Mouse (Mus musculus): Measurements from ENCODE around the gene Olfr320. TPM values are rescaled to one million over a fixed set of nuclear protein-coding genes. Genes with fewer than 3 reads are reported as not detected.

Gene Olfr320
- not detected in 2 replicates for polyA plus RNA-seq (2016; fragmentation: Nextera tagmentation; extraction: Ambion mirVana)

DNA sequence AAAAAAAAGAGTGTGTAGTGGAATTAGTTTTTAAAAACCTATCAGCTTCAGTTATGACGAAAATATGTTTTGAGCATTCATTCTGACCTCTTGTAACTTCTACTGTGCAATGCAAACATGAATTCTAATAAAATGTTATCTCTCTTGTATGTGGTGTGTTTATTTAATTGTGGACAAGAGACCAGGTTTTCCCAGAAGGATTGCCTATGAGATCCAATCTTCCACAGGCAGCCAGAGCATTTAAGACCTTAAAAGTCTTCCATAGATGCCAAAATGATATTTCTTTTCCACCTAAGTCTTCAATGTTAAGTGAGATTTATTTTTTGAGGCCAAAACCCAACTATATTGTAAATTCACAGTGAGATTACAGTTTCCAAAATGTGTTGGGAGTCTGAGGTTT, at the start of gene Olfr320:
Gene Olfr320, plus strand, starts transcription at position 301 of the 400 bp plus-strand sequence.
- Histone ChIP-seq H3K4me3 (no peak within 1 kb of the TSS), H3K27ac (no peak within 1 kb of the TSS), H3K4me1 (no peaks in the 10 kb centered on the region), H3K36me3 (replicated peaks) (no peaks in the 10 kb centered on the region), H3K27me3 (ENCODE audit: poor library complexity, severe bottlenecking) (no peaks in the 10 kb centered on the region), H3K9me3 (no peaks in the 10 kb centered on the region)
- no peak for DNase-seq (ENCODE audit: extremely low spot score, low spot score)
- 86% methylated on average over 1 of the region's 1 CpGs for WGBS

DNA sequence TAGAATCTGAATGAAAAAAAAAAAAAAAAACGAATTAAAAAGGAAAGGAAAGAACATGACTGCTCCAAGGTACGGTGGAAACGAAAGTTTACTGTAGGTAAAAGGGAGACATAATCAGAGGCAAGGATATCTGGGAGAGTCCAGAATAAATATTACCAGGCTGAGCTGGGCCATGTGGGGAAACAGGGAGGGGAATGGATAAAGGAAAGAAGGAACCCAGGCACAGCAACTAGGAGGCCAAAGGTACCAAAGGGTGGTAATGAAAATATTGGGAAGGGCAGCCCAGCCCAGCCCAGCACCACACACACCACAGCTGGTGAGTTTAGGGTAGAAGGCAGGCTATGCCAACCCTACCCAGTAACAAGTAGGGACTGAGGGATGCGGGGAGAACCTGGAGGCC, 46.0 kb upstream of the Olfr320 start:
- Histone ChIP-seq H3K9me3 (no peaks in the 10 kb centered on the region), H3K4me1 (peaks cover 3% of the 10 kb centered on the region; the same call in 1 of the 2 replicates), H3K4me3 (no peak overlapping the region), H3K36me3 (replicated peaks) (no peaks in the 10 kb centered on the region), H3K27ac (no peak overlapping the region), H3K27me3 (ENCODE audit: poor library complexity, severe bottlenecking) (peaks cover 17% of the 10 kb centered on the region)
- no peak for DNase-seq (ENCODE audit: extremely low spot score, low spot score)
- WGBS = 74% methylated on average over 4 of the region's 4 CpGs

DNA sequence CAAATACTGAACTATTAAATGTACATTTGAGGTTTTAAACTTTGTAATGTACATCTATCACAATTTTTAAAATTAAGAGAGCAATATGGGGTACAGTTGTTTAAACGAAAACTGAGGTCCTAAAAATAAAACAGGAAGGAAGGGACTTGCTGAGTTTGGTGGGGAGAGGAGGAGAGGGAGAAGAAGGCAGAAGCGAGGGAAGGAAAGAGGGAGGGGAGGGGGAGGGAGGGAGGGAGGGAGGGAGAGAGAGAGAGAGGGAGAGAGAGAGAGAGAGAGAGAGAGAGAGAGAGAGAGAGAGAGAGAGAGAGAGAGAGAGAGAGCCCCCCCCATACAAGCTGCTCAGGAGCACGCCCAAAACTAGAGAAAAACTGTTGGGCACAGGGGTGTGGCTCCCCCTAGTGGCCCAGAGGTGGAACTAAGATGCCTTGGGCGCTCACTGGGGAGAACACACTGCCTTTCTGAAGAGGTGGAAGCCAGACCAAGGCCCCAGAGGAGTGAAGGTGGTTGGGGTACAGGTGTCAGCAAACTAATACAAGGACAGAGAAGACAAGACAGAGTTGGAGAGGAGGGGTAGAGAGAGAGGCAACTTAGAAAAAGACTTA, 44.4 kb upstream of the Olfr320 start:
- H3K4me3 ChIP-seq = no peak overlapping the region
- H3K27ac ChIP-seq = no peak overlapping the region
- H3K27me3 ChIP-seq (ENCODE audit: poor library complexity, severe bottlenecking) = peaks cover 33% of the 10 kb centered on the region
- peaks cover 14% of the 10 kb centered on the region for H3K4me1 ChIP-seq
- no peaks in the 10 kb centered on the region for H3K9me3 ChIP-seq
- no peaks in the 10 kb centered on the region for H3K36me3 ChIP-seq (replicated peaks)
- WGBS = 25% methylated on average over 3 of the region's 4 CpGs
- DNase-seq (ENCODE audit: extremely low spot score, low spot score) = peak; percentile 48

DNA sequence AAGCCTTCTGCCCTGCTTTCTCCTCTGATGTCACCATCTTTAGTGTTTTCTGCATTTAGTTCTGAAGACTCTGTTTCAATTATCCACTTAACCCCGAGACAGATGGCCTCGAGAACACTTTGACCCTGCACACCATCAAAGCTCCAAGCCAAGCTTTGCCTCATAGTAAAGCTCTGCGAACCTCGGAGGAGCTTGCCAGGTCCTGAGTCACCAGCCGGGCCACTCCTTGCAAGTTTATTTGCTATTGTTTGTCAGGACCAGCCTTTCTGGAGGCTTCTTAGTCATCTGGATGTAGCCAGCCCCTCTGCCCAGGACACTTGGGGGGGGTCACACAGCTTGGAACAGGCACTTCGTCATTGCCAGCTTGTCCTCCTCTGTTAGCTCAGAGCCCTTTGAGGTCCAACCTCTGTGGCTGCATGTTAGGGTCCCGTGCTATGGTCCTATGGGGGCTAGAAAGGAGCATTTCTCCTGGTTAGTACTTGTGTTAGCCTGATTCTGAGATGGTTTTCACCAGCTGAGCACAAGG, 42.7 kb upstream of the Olfr320 start:
- no peak overlapping the region for H3K4me3 ChIP-seq
- H3K27me3 ChIP-seq (ENCODE audit: poor library complexity, severe bottlenecking) = peaks cover 41% of the 10 kb centered on the region
- no peaks in the 10 kb centered on the region for H3K9me3 ChIP-seq
- H3K4me1 ChIP-seq = peaks cover 14% of the 10 kb centered on the region
- no peaks in the 10 kb centered on the region for H3K36me3 ChIP-seq (replicated peaks)
- H3K27ac ChIP-seq = no peak overlapping the region
- DNase-seq (ENCODE audit: extremely low spot score, low spot score) = no peak
- WGBS = 61% methylated on average over 7 of the region's 7 CpGs

DNA sequence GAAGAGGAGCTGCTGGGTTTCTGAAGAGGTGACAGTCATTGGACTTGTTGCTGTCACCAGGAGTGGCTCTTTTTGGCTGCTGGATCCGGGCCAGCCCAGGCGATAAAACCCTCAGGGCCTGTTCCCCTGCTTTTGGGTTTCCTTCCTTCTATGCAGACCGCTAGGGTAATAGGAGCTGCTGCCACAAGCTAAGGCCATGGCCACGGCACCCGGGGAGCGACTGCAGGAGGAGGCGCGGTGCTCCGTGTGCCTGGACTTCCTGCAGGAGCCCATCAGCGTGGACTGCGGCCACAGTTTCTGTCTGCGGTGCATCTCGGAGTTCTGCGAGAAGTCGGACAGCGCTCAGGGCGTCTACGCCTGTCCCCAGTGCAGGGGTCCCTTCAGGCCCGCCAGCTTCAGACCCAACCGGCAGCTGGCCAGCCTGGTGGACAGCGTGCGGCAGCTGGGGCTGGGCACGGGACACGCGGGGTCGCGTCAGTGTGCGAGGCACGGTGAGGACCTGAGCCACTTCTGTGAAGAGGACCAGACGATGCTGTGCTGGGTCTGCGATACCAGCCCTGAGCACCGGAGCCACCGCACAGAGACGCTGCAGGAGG, 40.5 kb upstream of the Olfr320 start, which contains the start of gene Trim58:
Gene Trim58, plus strand, starts transcription at position 194 of the 596 bp plus-strand sequence.
- no peaks in the 10 kb centered on the region for H3K36me3 ChIP-seq (replicated peaks)
- H3K27me3 ChIP-seq (ENCODE audit: poor library complexity, severe bottlenecking) = peaks cover 41% of the 10 kb centered on the region
- H3K4me3 ChIP-seq = peak within 1 kb of the TSS; percentile 59
- H3K27ac ChIP-seq = peak within 1 kb of the TSS; percentile 79
- 5% methylated on average over 34 of the region's 34 CpGs for WGBS
- peak; percentile 28 for DNase-seq (ENCODE audit: extremely low spot score, low spot score)
- H3K4me1 ChIP-seq = peaks cover 14% of the 10 kb centered on the region
- H3K9me3 ChIP-seq = no peaks in the 10 kb centered on the region

DNA sequence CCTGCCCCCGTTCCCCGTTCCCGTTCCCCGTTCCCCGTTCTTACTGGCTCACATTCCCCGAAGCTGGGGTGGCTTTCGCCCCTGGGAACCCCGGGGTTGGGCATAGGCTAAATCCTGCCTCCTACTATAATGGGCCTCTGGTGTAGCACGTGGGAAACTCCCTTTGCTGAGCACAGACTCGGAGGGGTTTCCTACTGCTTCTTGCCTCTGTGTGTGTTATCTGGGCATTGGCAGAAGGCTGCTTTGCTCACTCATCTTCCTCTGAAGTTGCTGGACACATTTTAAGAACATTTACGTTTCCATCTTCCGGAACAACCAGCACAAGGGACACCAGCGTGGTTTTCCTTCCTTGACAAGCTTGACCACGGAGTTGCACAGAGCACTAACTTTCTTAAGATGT, 39.8 kb upstream of the Olfr320 start:
- peak overlapping the region; percentile 79 for H3K27ac ChIP-seq
- H3K4me3 ChIP-seq = peak overlapping the region; percentile 59
- H3K27me3 ChIP-seq (ENCODE audit: poor library complexity, severe bottlenecking) = peaks cover 41% of the 10 kb centered on the region
- H3K9me3 ChIP-seq = no peaks in the 10 kb centered on the region
- no peak for DNase-seq (ENCODE audit: extremely low spot score, low spot score)
- H3K4me1 ChIP-seq = peaks cover 14% of the 10 kb centered on the region
- H3K36me3 ChIP-seq (replicated peaks) = no peaks in the 10 kb centered on the region
- 28% methylated on average over 14 of the region's 14 CpGs for WGBS

DNA sequence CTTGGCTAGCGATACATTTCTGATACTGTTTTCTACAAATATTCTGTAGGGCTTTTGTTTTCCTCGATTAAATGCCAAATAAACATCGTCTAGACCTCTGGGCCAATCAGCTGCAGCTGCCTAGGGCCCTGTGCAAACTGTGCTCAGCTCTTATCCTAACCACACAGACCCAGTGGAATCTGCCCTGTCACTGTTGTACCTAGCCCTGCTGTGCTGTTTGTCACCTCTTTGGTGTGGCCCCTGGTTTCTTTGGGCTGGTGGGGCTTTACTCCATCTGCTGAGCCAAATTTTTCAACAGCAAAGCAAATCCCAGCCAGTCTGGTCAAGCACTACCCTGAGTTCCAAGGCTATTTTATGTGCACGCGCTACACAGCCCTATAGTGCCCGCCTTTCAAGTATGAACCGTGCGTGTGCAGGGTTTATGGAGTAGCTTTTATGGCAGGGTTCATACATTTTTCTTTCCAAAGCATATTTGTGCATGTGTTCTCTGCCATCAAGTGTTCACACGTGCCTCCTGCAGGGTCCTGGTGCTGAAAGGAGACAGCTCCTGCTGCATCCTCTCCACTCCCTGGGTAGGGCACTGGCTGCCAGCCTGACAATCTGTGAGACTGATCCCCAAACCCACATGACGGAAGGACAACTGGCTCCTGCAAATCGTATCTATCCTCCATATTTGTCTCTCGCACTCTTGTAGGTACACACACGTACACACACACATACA, 39.1 kb upstream of the Olfr320 start:
- DNase-seq (ENCODE audit: extremely low spot score, low spot score) = no peak
- Histone ChIP-seq H3K36me3 (replicated peaks) (no peaks in the 10 kb centered on the region), H3K9me3 (no peaks in the 10 kb centered on the region), H3K4me3 (no peak overlapping the region), H3K27ac (no peak overlapping the region), H3K27me3 (ENCODE audit: poor library complexity, severe bottlenecking) (peaks cover 41% of the 10 kb centered on the region), H3K4me1 (peaks cover 14% of the 10 kb centered on the region)
- 87% methylated on average over 13 of the region's 13 CpGs for WGBS

DNA sequence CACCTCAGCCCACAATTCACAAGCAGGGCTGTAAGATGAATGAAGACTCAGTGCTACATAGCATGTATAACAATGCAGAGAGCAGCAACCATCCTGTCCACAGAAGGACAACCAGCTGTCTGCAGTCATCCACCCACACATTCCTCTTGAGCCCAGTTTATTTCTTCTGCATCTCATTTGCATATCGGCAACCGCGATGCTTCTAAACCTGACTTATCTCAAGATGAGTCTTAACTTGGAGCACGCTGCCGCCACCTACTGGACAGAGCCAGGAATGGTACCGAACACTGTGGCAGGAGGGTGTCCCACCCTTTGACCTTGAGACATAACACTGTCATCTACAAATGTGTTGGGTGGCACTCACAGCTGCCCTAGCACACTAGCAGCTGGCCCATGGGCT, 37.5 kb upstream of the Olfr320 start:
- 44% methylated on average over 6 of the region's 6 CpGs for WGBS
- DNase-seq (ENCODE audit: extremely low spot score, low spot score) = peak; percentile 39
- peaks cover 12% of the 10 kb centered on the region for H3K4me1 ChIP-seq
- no peaks in the 10 kb centered on the region for H3K36me3 ChIP-seq (replicated peaks)
- H3K27me3 ChIP-seq (ENCODE audit: poor library complexity, severe bottlenecking) = peaks cover 37% of the 10 kb centered on the region
- H3K27ac ChIP-seq = no peak overlapping the region
- no peaks in the 10 kb centered on the region for H3K9me3 ChIP-seq
- H3K4me3 ChIP-seq = no peak overlapping the region

DNA sequence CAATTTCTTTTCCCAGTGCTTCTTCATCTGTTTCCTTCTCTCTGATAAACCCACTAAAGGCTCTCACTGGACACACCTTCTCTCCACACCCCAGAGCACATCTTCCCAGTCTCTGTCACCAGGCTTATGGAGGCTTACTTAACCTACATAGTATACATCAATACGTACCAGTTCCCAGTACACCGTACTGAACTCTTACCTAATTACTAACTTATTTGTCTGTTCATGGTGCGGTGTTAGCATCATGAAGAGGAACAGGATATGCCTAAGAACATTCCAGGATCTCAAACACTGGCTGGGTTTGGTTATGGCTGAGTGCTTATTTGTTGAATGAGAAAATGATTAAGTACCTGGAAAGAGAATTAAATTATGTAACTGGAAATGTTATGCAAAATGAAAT, 25.7 kb upstream of the Olfr320 start:
- Histone ChIP-seq H3K4me3 (no peak overlapping the region), H3K27me3 (ENCODE audit: poor library complexity, severe bottlenecking) (no peaks in the 10 kb centered on the region), H3K4me1 (peaks cover 6% of the 10 kb centered on the region; the same call in 1 of the 2 replicates), H3K9me3 (no peaks in the 10 kb centered on the region), H3K36me3 (replicated peaks) (no peaks in the 10 kb centered on the region), H3K27ac (no peak overlapping the region)
- WGBS = 91% methylated on average over 3 of the region's 3 CpGs
- no peak for DNase-seq (ENCODE audit: extremely low spot score, low spot score)

DNA sequence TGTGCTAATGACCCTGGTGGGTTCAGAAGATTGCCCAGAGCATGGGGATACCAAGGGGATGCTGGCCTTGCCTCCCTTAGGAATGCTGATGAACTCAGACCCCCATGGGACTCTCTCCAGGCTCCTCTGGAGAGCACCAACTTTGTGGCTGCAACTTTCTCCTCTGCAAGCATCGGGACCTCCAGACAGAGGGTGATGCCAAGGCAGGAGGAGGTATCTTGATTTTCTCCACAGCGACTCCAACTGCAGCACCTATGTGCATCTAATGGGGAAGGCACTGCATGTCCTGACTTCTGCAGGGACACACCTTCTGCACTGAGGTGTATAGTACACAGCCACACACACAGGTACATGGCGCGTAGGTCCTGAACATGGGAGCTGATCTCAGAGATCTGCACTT, 22.3 kb upstream of the Olfr320 start, which contains the start of gene Olfr322:
Gene Olfr322, plus strand, starts transcription at position 187 of the 400 bp plus-strand sequence.
- no peaks in the 10 kb centered on the region for H3K36me3 ChIP-seq (replicated peaks)
- whole genome bisulfite sequencing = 88% methylated on average over 4 of the region's 4 CpGs

DNA sequence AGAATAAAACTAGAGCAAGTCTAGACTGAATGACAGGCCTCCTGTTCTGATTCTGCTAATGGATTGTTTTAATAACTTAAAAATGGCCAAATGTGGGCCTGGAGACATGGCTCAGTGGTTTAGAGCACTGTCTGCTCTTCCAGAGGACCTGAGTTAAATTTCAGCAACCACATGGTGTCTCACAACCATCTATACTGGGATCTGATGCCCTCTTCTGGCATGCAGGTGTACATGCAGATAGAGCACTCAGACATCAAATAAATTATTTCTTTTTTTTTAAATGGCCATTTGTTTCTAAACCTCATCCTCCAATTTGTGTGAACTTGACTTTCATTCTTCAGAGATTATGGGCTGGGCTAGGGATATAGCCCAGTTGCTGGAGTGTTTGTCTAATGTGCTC, 11.6 kb upstream of the Olfr320 start:
- no peaks in the 10 kb centered on the region for H3K27me3 ChIP-seq (ENCODE audit: poor library complexity, severe bottlenecking)
- no peak overlapping the region for H3K27ac ChIP-seq
- no peaks in the 10 kb centered on the region for H3K9me3 ChIP-seq
- no peaks in the 10 kb centered on the region for H3K4me1 ChIP-seq
- no peak overlapping the region for H3K4me3 ChIP-seq
- DNase-seq (ENCODE audit: extremely low spot score, low spot score) = no peak
- no peaks in the 10 kb centered on the region for H3K36me3 ChIP-seq (replicated peaks)

More for the DNA sequence above, 22.3 kb upstream of the Olfr320 start, which contains the start of gene Olfr322:
- DNase-seq (ENCODE audit: extremely low spot score, low spot score) = no peak
- Histone ChIP-seq H3K27me3 (ENCODE audit: poor library complexity, severe bottlenecking) (no peaks in the 10 kb centered on the region), H3K4me3 (no peak within 1 kb of the TSS), H3K4me1 (peaks cover 6% of the 10 kb centered on the region; the same call in 1 of the 2 replicates), H3K9me3 (no peaks in the 10 kb centered on the region), H3K27ac (no peak within 1 kb of the TSS)

DNA sequence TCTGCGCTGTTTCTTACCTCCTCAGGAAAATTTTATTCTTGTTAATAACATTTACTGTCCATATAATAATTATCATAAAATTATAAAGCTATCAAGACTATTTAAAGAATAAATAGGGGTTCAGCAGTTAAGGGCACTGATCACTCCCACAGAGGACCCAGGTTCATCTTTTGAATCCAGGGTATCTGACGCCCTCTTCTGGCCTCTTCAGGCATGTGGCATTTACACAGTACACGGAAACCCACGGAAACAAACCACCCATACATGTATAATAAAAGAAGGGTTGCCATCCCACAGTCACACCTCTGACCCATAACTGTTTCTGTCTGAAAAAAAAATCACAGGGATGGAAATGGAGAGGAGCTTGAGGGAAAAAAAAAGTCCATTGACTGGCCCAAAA, 9.1 kb upstream of the Olfr320 start:
- H3K4me1 ChIP-seq = no peaks in the 10 kb centered on the region
- no peaks in the 10 kb centered on the region for H3K9me3 ChIP-seq
- no peak overlapping the region for H3K4me3 ChIP-seq
- no peaks in the 10 kb centered on the region for H3K36me3 ChIP-seq (replicated peaks)
- DNase-seq (ENCODE audit: extremely low spot score, low spot score) = no peak
- H3K27me3 ChIP-seq (ENCODE audit: poor library complexity, severe bottlenecking) = no peaks in the 10 kb centered on the region
- WGBS = 52% methylated on average over 4 of the region's 4 CpGs
- no peak overlapping the region for H3K27ac ChIP-seq

DNA sequence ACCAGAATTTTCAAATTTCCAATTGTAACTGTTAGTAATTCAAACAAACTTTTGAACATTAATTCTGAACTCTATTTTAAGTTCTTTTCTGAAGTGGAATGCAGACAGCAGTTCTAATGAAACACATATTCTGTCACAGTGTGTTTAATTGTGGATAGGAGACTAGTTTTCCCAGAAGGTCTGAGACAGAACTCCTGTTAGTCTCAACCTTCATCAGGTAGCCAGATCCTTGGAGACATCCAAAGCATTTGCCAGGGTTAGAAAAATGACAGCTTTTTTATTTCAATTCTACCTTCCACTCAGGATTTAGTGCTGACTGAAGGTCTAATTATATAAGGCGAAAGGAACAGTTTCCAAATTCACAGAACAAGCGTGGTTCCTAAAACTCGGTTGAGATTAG, 18.0 kb downstream of the Olfr320 start, which contains the start of gene Olfr319:
Gene Olfr319, plus strand, starts transcription at position 301 of the 400 bp plus-strand sequence.
- Histone ChIP-seq H3K36me3 (replicated peaks) (no peaks in the 10 kb centered on the region), H3K27me3 (ENCODE audit: poor library complexity, severe bottlenecking) (no peaks in the 10 kb centered on the region), H3K4me1 (no peaks in the 10 kb centered on the region), H3K27ac (no peak within 1 kb of the TSS), H3K4me3 (no peak within 1 kb of the TSS), H3K9me3 (peaks cover 20% of the 10 kb centered on the region)
- no peak for DNase-seq (ENCODE audit: extremely low spot score, low spot score)
- 89% methylated on average over 3 of the region's 3 CpGs for WGBS
